Mouse (Mus musculus): ENCODE data around the gene Sval1.

Sval1 gene

GRCm38 (mm10) chr6:41951330-41951729 lies at the start of gene Sval1:
Sval1 (plus strand) TSS chr6:41951630.
- DNase-seq: no peak

- no peak for DNase-seq
Observed at GRCm38 (mm10) chr6:41911625-41912024, 39.8 kb upstream of the Sval1 start.

- DNase-seq: no peak
Observed at GRCm38 (mm10) chr6:41914883-41915282, 36.5 kb upstream of the Sval1 start.

- no peak for DNase-seq
Observed at GRCm38 (mm10) chr6:41967840-41968239, 16.4 kb downstream of the Sval1 start, which contains the start of gene Sval3. Sval3 (plus strand) TSS chr6:41968140.

All from lung, postnatal 4 days (tissue).